Mouse (Mus musculus) spleen, adult 2 months (tissue): ENCODE measurements around the gene Mtif2. TPM values are rescaled to one million over a fixed set of nuclear protein-coding genes. Genes with fewer than 3 reads are reported as not detected.
A peak's percentile ranks its signal among the peaks of the same experiment; 100 is the strongest.

Experiments
- DNase-seq, 2 experiments: peaks; one replicate each; pipeline versions ENCODE4 v3.0.0 to v3.0.0-alpha.2; 2012 to 2021; ENCODE audit warnings: low spot score in 2 of 2, low read depth in 1 of 2
- H3K27ac ChIP-seq: fragments of 200-500 bp; 2 replicates; pipeline ENCODE4 v1.5.1; 2012; ENCODE audit warnings: low read length, inconsistent platforms; ENCODE audit not compliant: insufficient read depth
- H3K27me3 ChIP-seq: fragments of 200-500 bp; 2 replicates; pipeline ENCODE4 v1.6.1; 2012; ENCODE audit warnings: mild to moderate bottlenecking, moderate library complexity, low read length, inconsistent platforms; ENCODE audit not compliant: control insufficient read depth, insufficient read depth
- H3K36me3 ChIP-seq: fragments of 200-500 bp; 2 replicates; pipeline ENCODE4 v1.6.1; 2012; ENCODE audit warnings: mild to moderate bottlenecking, low read length, inconsistent platforms; ENCODE audit not compliant: control insufficient read depth, insufficient read depth
- H3K4me1 ChIP-seq: fragments of 200-500 bp; 2 replicates; pipeline ENCODE4 v1.6.1; 2011; ENCODE audit warnings: inconsistent platforms; ENCODE audit not compliant: control insufficient read depth, insufficient read depth, insufficient read length
- H3K4me3 ChIP-seq: fragments of 200-500 bp; 2 replicates; pipeline ENCODE4 v1.5.1; 2011; ENCODE audit warnings: mild to moderate bottlenecking, inconsistent platforms; ENCODE audit not compliant: insufficient read depth, insufficient read length; ENCODE audit errors: extremely low read depth
- CTCF ChIP-seq: fragments of 200-500 bp; IDR thresholded peaks from 2 replicates; pipeline ENCODE4 v1.5.1; 2011; ENCODE audit warnings: mild to moderate bottlenecking, inconsistent platforms; ENCODE audit not compliant: insufficient read depth, insufficient read length, insufficient replicate concordance; ENCODE audit errors: extremely low read depth
- POLR2A ChIP-seq: fragments of 200-500 bp; IDR thresholded peaks from 2 replicates; pipeline ENCODE4 v1.6.1; 2011; ENCODE audit warnings: low read depth, low read length, inconsistent platforms
- WGBS: fragments of 180-500 bp; shearing (Covaris S2); methylation state at CpG from one replicate; pipeline ENCODE4 v1.1.7; 2018; 5-methylcytosine and 5-hydroxymethylcytosine counted together
- polyA plus RNA-seq: library from polyadenylated mRNA; depleted of rRNA; stranded (reverse); fragments of >200 nt; gene quantifications from 2 replicates; pipeline ENCODE4 v1.2.3, GENCODE M21; 2012; rRNA removed

Gene Mtif2
- polyA plus RNA-seq, result 3.9 and 5.1 TPM in 2 replicates

GRCm38 (mm10) chr11:29525988-29526794, at the start of gene Mtif2:
Gene Mtif2, plus strand, starts transcription at chr11:29526408.
- TF ChIP-seq POLR2A, result peak; percentile 64
- TF ChIP-seq CTCF, result no peak
- Histone ChIP-seq H3K36me3 (peaks cover 7% of the 10 kb centered on the region), H3K27ac (peak within 1 kb of the TSS; percentile 67), H3K4me3 (peak within 1 kb of the TSS; percentile 83), H3K27me3 (no peaks in the 10 kb centered on the region), H3K4me1 (peaks cover 2% of the 10 kb centered on the region; the same call in 1 of the 2 replicates)
- 3% methylated on average over 47 of the region's 47 CpGs for WGBS
- peak; percentile 37 to 51 for DNase-seq

DNA sequence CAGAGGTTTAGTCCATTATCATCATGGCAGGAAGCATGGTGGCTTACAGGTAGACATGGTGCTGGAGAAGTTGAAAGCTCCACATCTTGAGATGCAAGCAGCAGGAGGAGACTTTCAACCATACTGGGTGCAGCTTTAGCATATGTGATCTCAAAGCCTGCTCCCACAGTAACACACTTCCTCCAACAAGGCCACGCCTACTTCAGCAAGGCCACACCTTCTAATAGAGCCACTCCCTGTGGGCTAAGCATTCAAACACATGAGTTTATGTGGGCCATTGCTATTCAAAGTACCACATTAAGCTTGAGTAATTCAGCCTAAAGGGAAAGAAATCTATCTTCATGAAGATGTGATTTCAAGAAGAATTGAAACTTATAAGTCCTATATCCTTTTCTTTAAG, 33.1 kb upstream of the Mtif2 start:
- no peaks in the 10 kb centered on the region; the same call in 1 of the 2 replicates for H3K36me3 ChIP-seq
- no peak for DNase-seq
- no peaks in the 10 kb centered on the region for H3K4me1 ChIP-seq
- H3K27ac ChIP-seq, result no peak overlapping the region
- no peak overlapping the region for H3K4me3 ChIP-seq
- TF ChIP-seq CTCF (no peak), POLR2A (no peak)
- WGBS, result 83% methylated on average over 1 of the region's 1 CpGs
- no peaks in the 10 kb centered on the region for H3K27me3 ChIP-seq

DNA sequence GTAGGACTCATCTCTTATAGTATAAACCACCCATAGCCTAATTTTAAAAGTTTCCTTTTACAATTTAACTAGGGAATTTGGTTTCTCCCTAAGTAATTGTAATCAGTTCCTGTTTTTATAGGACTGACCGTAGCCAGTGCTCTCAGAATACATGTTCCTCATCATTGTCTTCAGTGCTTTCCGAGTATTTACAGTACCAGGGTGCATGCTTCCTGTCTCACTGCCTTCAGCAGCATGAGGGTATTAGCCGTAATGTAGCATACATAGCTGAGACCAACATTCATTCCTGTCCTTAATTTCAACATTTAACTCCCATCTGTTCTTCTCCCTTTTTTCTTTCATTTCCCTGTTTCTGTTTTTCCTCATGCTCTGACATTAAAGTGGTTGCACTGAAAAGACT, 29.2 kb upstream of the Mtif2 start:
- no peak overlapping the region for H3K4me3 ChIP-seq
- WGBS, result 82% methylated on average over 3 of the region's 3 CpGs
- no peak for DNase-seq
- no peaks in the 10 kb centered on the region for H3K36me3 ChIP-seq
- H3K27me3 ChIP-seq, result no peaks in the 10 kb centered on the region
- TF ChIP-seq CTCF, result no peak
- TF ChIP-seq POLR2A, result no peak
- H3K4me1 ChIP-seq, result no peaks in the 10 kb centered on the region
- H3K27ac ChIP-seq, result no peak overlapping the region

DNA sequence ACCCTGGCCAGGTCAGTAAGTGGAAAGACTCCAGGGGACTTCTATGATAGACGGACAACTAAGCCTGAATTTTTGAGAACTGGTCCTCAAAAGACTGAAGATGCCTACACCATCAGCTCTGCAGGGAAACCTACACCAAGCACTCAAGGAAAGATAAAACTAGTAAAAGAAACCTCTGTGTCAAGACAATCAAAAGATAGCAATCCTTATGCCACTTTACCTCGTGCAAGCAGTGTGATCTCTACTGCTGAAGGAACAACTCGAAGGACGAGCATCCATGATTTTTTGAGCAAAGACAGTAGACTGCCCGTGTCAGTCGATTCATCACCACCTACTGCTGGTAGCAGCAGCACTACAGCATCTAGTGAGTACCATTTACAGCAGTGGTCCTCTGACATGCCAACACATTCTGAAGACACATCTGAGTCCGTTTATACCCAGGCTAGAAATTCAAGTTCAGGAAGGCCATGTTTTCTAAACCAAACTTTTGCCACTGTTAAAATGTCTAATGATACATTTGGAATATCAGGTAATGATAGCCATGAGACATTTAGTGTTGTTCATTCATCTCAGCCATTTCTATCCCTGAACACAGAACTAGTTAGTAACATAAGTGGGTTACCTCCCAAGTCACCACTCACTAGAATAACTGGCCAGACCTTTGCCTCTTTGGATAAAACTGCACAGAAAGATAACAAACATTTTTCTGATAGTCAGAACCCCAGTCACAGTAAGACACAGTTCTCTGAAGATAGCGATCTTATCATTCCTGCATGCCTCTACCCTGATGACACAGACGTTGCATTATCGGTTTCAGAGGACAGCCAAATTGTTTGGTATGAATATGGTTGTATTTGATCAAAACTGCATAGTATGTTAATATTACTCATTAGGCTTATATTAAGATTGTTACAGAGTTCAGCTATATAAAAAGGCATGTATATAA, 22.0 kb upstream of the Mtif2 start:
- Histone ChIP-seq H3K4me1 (no peaks in the 10 kb centered on the region), H3K27me3 (no peaks in the 10 kb centered on the region), H3K36me3 (0 out of 2 replicates have a peak, but pooled peaks cover 1% of the 10 kb centered on the region), H3K27ac (no peak overlapping the region), H3K4me3 (no peak overlapping the region)
- TF ChIP-seq POLR2A (no peak), CTCF (no peak)
- WGBS, result 86% methylated on average over 10 of the region's 10 CpGs
- DNase-seq, result no peak

GRCm38 (mm10) chr11:29504899-29505625, 21.1 kb upstream of the Mtif2 start:
- H3K27me3 ChIP-seq, result no peaks in the 10 kb centered on the region
- H3K4me1 ChIP-seq, result no peaks in the 10 kb centered on the region
- no peak overlapping the region for H3K4me3 ChIP-seq
- 0 out of 2 replicates have a peak, but pooled peaks cover 1% of the 10 kb centered on the region for H3K36me3 ChIP-seq
- H3K27ac ChIP-seq, result no peak overlapping the region
- TF ChIP-seq CTCF (no peak), POLR2A (no peak)
- no peak for DNase-seq
- WGBS, result 81% methylated on average over 2 of the region's 2 CpGs

DNA sequence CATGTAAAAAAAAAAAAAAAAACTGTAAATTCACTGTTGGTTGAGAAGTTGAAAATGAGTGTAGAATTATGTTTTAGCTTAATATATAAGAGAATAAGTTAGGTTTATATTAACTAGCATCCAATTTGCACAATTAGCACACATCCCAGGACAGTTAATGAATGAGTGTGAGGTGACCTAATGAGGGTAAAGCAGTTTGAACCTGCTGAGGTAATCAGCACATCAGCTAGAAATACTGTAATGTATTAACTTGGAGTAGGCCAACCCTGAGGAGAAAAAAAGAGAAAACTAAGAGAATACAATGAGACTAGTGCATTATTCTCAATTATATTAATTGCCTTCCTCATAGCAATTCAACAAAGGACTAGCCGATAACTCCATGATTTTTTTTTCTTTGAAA, 16.8 kb upstream of the Mtif2 start:
- DNase-seq, result no peak
- Histone ChIP-seq H3K36me3 (peaks cover 12% of the 10 kb centered on the region), H3K27me3 (no peaks in the 10 kb centered on the region), H3K4me1 (peaks cover 3% of the 10 kb centered on the region), H3K27ac (no peak overlapping the region), H3K4me3 (no peak overlapping the region)
- WGBS, result 98% methylated on average over 1 of the region's 1 CpGs
- TF ChIP-seq POLR2A (no peak), CTCF (no peak)
